Mouse (Mus musculus) G1E (cell line): ENCODE data around the gene Ppp1r1c.

Experiments
- CTCF ChIP-seq: IDR thresholded peaks from 2 replicates; pipeline ENCODE4 v1.5.1; 2012; ENCODE audit warnings: low read depth, low read length, inconsistent platforms, mixed read lengths
- GATA1 ChIP-seq: IDR thresholded peaks from 2 replicates; pipeline ENCODE4 v1.6.1; 2012; ENCODE audit warnings: borderline replicate concordance, low read length, inconsistent platforms, mixed read lengths
- GATA2 ChIP-seq: IDR thresholded peaks from 2 replicates; pipeline ENCODE4 v1.6.1; 2012; ENCODE audit warnings: low read depth, low read length, inconsistent platforms, borderline replicate concordance
- POLR2AphosphoS5 ChIP-seq: IDR thresholded peaks from 2 replicates; pipeline ENCODE4 v1.6.1; 2012; ENCODE audit warnings: low read depth, low read length, inconsistent platforms; ENCODE audit not compliant: insufficient replicate concordance
- TAL1 ChIP-seq: conservative IDR thresholded peaks from 2 replicates; pipeline ENCODE4 v1.6.1; 2012; ENCODE audit warnings: low read depth, low read length, inconsistent platforms, mixed read lengths

GRCm38 (mm10) chr2:79768625-79769024 lies 61.0 kb downstream of the Ppp1r1c start:
- TF ChIP-seq TAL1 (no peak), CTCF (no peak), GATA1 (no peak), POLR2AphosphoS5 (no peak), GATA2 (no peak)
